In the genomic region with DNA sequence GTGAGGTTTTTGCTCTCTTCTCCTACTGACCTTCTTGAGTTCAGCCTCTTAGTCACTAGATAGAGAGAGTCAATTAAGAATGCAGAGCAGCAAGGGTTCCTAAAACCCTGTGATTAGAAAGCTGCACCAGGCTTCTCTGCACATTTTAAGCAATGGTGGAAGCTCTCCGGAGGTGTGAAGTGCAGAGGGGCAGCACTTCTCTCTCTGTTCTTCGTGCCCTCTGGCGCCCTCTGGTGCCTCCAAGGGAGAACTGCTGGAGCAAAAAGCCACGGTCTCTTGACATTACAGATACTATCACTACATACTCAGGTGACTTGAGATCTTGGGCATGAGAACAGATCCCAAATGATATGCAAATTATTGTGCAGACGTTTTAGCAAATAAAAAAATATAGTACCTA, we compare ENCODE assay signal across 8 mouse cellular contexts.
A peak's percentile ranks its signal among the peaks of the same experiment; 100 is the strongest.
DNase-seq lines count a peak whose midpoint lies in the region; ATAC-seq and TF ChIP-seq lines count a peak whose summit lies in the region.

No protein-coding gene starts in this region.

- H3K9me3 ChIP-seq in G1E (replicated peaks) = peaks cover 19% of the 10 kb centered on the region
- no peaks in the 10 kb centered on the region for H3K9me3 ChIP-seq in forebrain, embryonic 13.5 days (replicated peaks)
- no peaks in the 10 kb centered on the region for H3K9me3 ChIP-seq in midbrain, embryonic 11.5 days (ENCODE audit: control insufficient read depth, low read length)

- 9% methylated on average over 5 of the region's 5 CpGs for WGBS in forebrain, embryonic 13.5 days
- 10% methylated on average over 5 of the region's 5 CpGs for WGBS in midbrain, embryonic 11.5 days

- DNase-seq in G1E (ENCODE audit: low spot score) = no peak
- DNase-seq in brain, adult 2 months (ENCODE audit: low read depth, low spot score) = peak; percentile 69
- DNase-seq in hindlimb bud, embryonic 11.5 days (ENCODE audit: extremely low spot score, low read depth, low spot score) = peak; percentile 16
- peak; percentile 26 for DNase-seq in left cerebral cortex, adult 11 months (ENCODE audit: low spot score)
- DNase-seq in midbrain, embryonic 11.5 days (ENCODE audit: low spot score, missing footprints) = peak; percentile 97
- peak; percentile 64 for DNase-seq in right cerebral cortex, postnatal 4 days

- H3K27ac ChIP-seq in forebrain, embryonic 13.5 days = no peak overlapping the region
- H3K27ac ChIP-seq in midbrain, embryonic 11.5 days (ENCODE audit: low read depth, low read length) = no peak overlapping the region

- no peak overlapping the region for H3K4me2 ChIP-seq in forebrain, embryonic 13.5 days
- H3K4me2 ChIP-seq in midbrain, embryonic 11.5 days = no peak overlapping the region

- H3K36me3 ChIP-seq in G1E (replicated peaks) = no peaks in the 10 kb centered on the region
- no peaks in the 10 kb centered on the region for H3K36me3 ChIP-seq in forebrain, embryonic 13.5 days (ENCODE audit: poor library complexity, severe bottlenecking)
- H3K36me3 ChIP-seq in midbrain, embryonic 11.5 days (ENCODE audit: control insufficient read depth, insufficient read depth, low read length) = no peaks in the 10 kb centered on the region

- 0 out of 2 replicates have a peak, but pooled peaks have one; percentile 22 for ATAC-seq in G1E (ENCODE audit: extremely low read depth, insufficient number of reproducible peaks, low FRiP score, poor library complexity, severe bottlenecking)
- ATAC-seq in forebrain, embryonic 13.5 days = peak; percentile 81
- ATAC-seq in midbrain, embryonic 11.5 days (ENCODE audit: low FRiP score) = peak; percentile 82
- ATAC-seq in erythroid progenitor cell, adult 5-6 weeks (replicated peaks; ENCODE audit: low FRiP score, poor library complexity, severe bottlenecking) = no peak

- H3K27me3 ChIP-seq in G1E (ENCODE audit: insufficient read depth, low read length) = no peaks in the 10 kb centered on the region
- H3K27me3 ChIP-seq in forebrain, embryonic 13.5 days = 0 out of 2 replicates have a peak, but pooled peaks cover 2% of the 10 kb centered on the region
- H3K27me3 ChIP-seq in midbrain, embryonic 11.5 days (ENCODE audit: control insufficient read depth, insufficient read depth, low read length) = no peaks in the 10 kb centered on the region

- TF ChIP-seq CTCF in G1E (IDR thresholded peaks at IDR 0.05; ENCODE audit: low read depth, low read length) = no peak

- H3K4me3 ChIP-seq in G1E (ENCODE audit: low read depth, low read length) = no peak overlapping the region
- H3K4me3 ChIP-seq in forebrain, embryonic 13.5 days = no peak overlapping the region
- H3K4me3 ChIP-seq in midbrain, embryonic 11.5 days (ENCODE audit: low read depth, low read length) = no peak overlapping the region

- no peaks in the 10 kb centered on the region for H3K4me1 ChIP-seq in G1E (ENCODE audit: insufficient read depth, low read depth, low read length)
- H3K4me1 ChIP-seq in forebrain, embryonic 13.5 days = no peaks in the 10 kb centered on the region
- H3K4me1 ChIP-seq in midbrain, embryonic 11.5 days (ENCODE audit: control insufficient read depth, insufficient read depth, low read length) = no peaks in the 10 kb centered on the region

- no peak overlapping the region for H3K9ac ChIP-seq in forebrain, embryonic 13.5 days
- H3K9ac ChIP-seq in midbrain, embryonic 11.5 days (ENCODE audit: low read length) = no peak overlapping the region
